In genomic region chr3:20127047-20127595, GRCm38 (mm10) we compare ENCODE assay signal across 12 mouse cellular contexts. TPM values are rescaled to one million over a fixed set of nuclear protein-coding genes. Genes with fewer than 3 reads are reported as not detected.
DNase-seq lines count a peak whose midpoint lies in the region; ATAC-seq and TF ChIP-seq lines count a peak whose summit lies in the region.
"Had no signal": no experiment of that assay in that cellular context is flagged by ENCODE, and none has a peak within 500 bp of the region (broad histone marks: within the 10 kb centered on the region; RNA-seq: fewer than 3 reads in every experiment).

No protein-coding gene starts in this region.

- H3K9ac ChIP-seq in liver, postnatal 0 days (replicated peaks), result no peak overlapping the region
- H3K9ac ChIP-seq in ES-E14 (ENCODE audit: insufficient read depth, low read depth, low read length, poor library complexity, severe bottlenecking), result no peak overlapping the region
- H3K9ac ChIP-seq: intestine, embryonic 15.5 days; lung, embryonic 15.5 days had no signal

- peak; percentile 35 for TF ChIP-seq CTCF in liver, postnatal 0 days (IDR thresholded peaks at IDR 0.05; ENCODE audit: low read depth)

- H3K4me2 ChIP-seq in liver, postnatal 0 days (ENCODE audit: low read depth, low read length), result no peak overlapping the region
- H3K4me2 ChIP-seq: intestine, embryonic 15.5 days; lung, embryonic 15.5 days had no signal

- no peaks in the 10 kb centered on the region for H3K27me3 ChIP-seq in liver, postnatal 0 days (ENCODE audit: insufficient read depth, low read length)
- H3K27me3 ChIP-seq: intestine, embryonic 15.5 days; lung, embryonic 15.5 days had no signal

- no peaks in the 10 kb centered on the region for H3K9me3 ChIP-seq in liver, postnatal 0 days (ENCODE audit: low read length)
- H3K9me3 ChIP-seq in ES-E14 (ENCODE audit: control insufficient read depth, insufficient read depth, low read depth, low read length), result no peaks in the 10 kb centered on the region
- H3K9me3 ChIP-seq: intestine, embryonic 15.5 days; lung, embryonic 15.5 days had no signal

- H3K27ac ChIP-seq in liver, postnatal 0 days (ENCODE audit: low read depth), result no peak overlapping the region
- H3K27ac ChIP-seq in ES-E14 (ENCODE audit: insufficient read depth, low read depth, low read length, poor library complexity, severe bottlenecking), result no peak overlapping the region
- H3K27ac ChIP-seq: intestine, embryonic 15.5 days had no signal

- H3K4me1 ChIP-seq in liver, postnatal 0 days (ENCODE audit: insufficient read depth), result no peaks in the 10 kb centered on the region
- H3K4me1 ChIP-seq in ES-E14 (ENCODE audit: control insufficient read depth in 2 of 2, insufficient read depth in 2 of 2, low read length in 2 of 2, poor library complexity in 1 of 2), result 0 out of 4 replicates have a peak, but pooled peaks cover 0 to 2% of the 10 kb centered on the region in 2 experiments
- H3K4me1 ChIP-seq: intestine, embryonic 15.5 days had no signal

- in situ Hi-C loops in ES-E14 (cut with MboI; ENCODE audit: low sequenced_read_pairs in 2 of 2, unreplicated experiment in 2 of 2), result no loop called here

- peak; percentile 22 for DNase-seq in embryo, embryonic 10.5 days (ENCODE audit: low spot score)
- DNase-seq in embryo, embryonic 11 days, result no peak
- DNase-seq in liver, postnatal 0 days, result no peak
- DNase-seq in liver (no peak), ES-E14 (ENCODE audit: low read depth, low spot score) (peak; percentile 45)
- DNase-seq in gastrocnemius, postnatal 4 days (ENCODE audit: low spot score in 2 of 2), result no peak
- no peak for DNase-seq in cerebellum, adult 11 months
- DNase-seq: cerebellum, postnatal 25 days; spleen, adult 18-20 months had no signal

- ATAC-seq in liver, postnatal 0 days, result no peak
- ATAC-seq in megakaryocyte, adult 5-6 weeks (ENCODE audit: poor library complexity, severe bottlenecking), result peak; percentile 28; the same call in 1 of the 2 replicates
- ATAC-seq: intestine, embryonic 15.5 days had no signal

- 79% methylated on average over 2 of the region's 2 CpGs for WGBS in liver, postnatal 0 days (ENCODE audit: insufficient replicate concordance)

- TF ChIP-seq EP300 in liver, postnatal 0 days (IDR thresholded peaks at IDR 0.05; ENCODE audit: low read depth), result no peak

- no peak overlapping the region for H3K4me3 ChIP-seq in liver, postnatal 0 days (ENCODE audit: low read depth, low read length)
- H3K4me3 ChIP-seq in ES-E14 (ENCODE audit: insufficient read depth in 1 of 2, low read depth in 1 of 2, low read length in 2 of 2, poor library complexity in 1 of 2, severe bottlenecking in 1 of 2), result no peak overlapping the region
- H3K4me3 ChIP-seq: intestine, embryonic 15.5 days; lung, embryonic 15.5 days had no signal

- peaks cover 20% of the 10 kb centered on the region; the same call in 1 of the 2 replicates for H3K36me3 ChIP-seq in liver, postnatal 0 days (replicated peaks; ENCODE audit: insufficient read depth, low read length)
- H3K36me3 ChIP-seq in ES-E14 (ENCODE audit: control insufficient read depth, insufficient read depth, low read length, poor library complexity, severe bottlenecking), result no peaks in the 10 kb centered on the region
- H3K36me3 ChIP-seq: intestine, embryonic 15.5 days had no signal

TF ChIP-seq in ES-E14, 5 proteins besides CTCF, POLR2A, EP300 and RAD21:
- TF ChIP-seq MAFK (IDR thresholded peaks at IDR 0.05; ENCODE audit: insufficient read depth, low read depth, low read length), result no peak
- TF ChIP-seq ZC3H11A (IDR thresholded peaks at IDR 0.05; ENCODE audit: borderline replicate concordance, low read depth, low read length), result no peak
- TF ChIP-seq CHD2 (IDR thresholded peaks at IDR 0.05; ENCODE audit: low read depth, low read length), result no peak
- no peak for TF ChIP-seq HCFC1 (IDR thresholded peaks at IDR 0.05; ENCODE audit: borderline replicate concordance, insufficient read depth, low read length)
- TF ChIP-seq ZNF384 (IDR thresholded peaks at IDR 0.05; ENCODE audit: low read depth, low read length), result no peak
TF ChIP-seq in ES-E14: peak in this region for 0.

RNA-seq across cellular contexts. Expression of gene Gyg, which starts 28.0 kb away (rescaled TPM):
- 18.1 and 19.2 TPM in 2 replicates for polyA plus RNA-seq in liver, postnatal 0 days (2015; fragmentation: Nextera tagmentation; extraction: Ambion mirVana)
- 3.6 and 8.2 TPM in 2 replicates for total RNA-seq in ES-E14 (2012; rRNA removed)
- total RNA-seq in megakaryocyte, adult 5-6 weeks (2015), result 190 and 197 TPM in 2 replicates
- 64.1 and 69.4 TPM in 2 replicates for total RNA-seq in megakaryocyte, adult 5-6 weeks (2017)
- 100 to 1,000 TPM; 116 to 133 TPM for total RNA-seq in gastrocnemius, postnatal 4 days (2021)

Comparison
In these comparisons a context has a peak if more than half of its experiments do, and no peak if none do; other contexts are left out.
1. DNase-seq: peak in embryo, embryonic 10.5 days (single experiment) and ES-E14 (single experiment); none in embryo, embryonic 11 days (single experiment), liver, postnatal 0 days (single experiment), liver (single experiment), gastrocnemius, postnatal 4 days (0 of 2) and cerebellum, adult 11 months (single experiment).